Mouse (Mus musculus) CH12.LX (cell line): ENCODE data around the gene Dhdh. TPM values are rescaled to one million over a fixed set of nuclear protein-coding genes. Genes with fewer than 3 reads are reported as not detected.
"Not testable (repeated sequence)": the region's sequence is repeated elsewhere in the genome, so short reads cannot be mapped to it uniquely, and the experiment has no call there.

Experiments used
- DNase-seq: peaks from one replicate; pipeline ENCODE4 v3.0.0-alpha.2; 2013; ENCODE audit errors: extremely low read depth
- H3K27ac ChIP-seq: 2 replicates; pipeline ENCODE4 v1.5.1; 2012; ENCODE audit warnings: low read depth, mild to moderate bottlenecking, control low read depth, moderate library complexity; ENCODE audit not compliant: insufficient read depth
- H3K27me3 ChIP-seq: replicated peaks from 2 replicates; pipeline ENCODE3; 2012; ENCODE audit warnings: inconsistent platforms
- H3K36me3 ChIP-seq, 2 experiments: replicated peaks in 1 of 2; 2 replicates each; pipeline versions ENCODE3 to v1.6.1; 2012; ENCODE audit warnings: inconsistent platforms in 1 of 2, low read length in 1 of 2, mild to moderate bottlenecking in 1 of 2, mixed read lengths in 1 of 2, moderate library complexity in 1 of 2; ENCODE audit not compliant: control insufficient read depth in 1 of 2, insufficient read depth in 1 of 2
- H3K4me1 ChIP-seq, 2 experiments: 2 replicates each; pipeline ENCODE4 v1.6.1; 2012; ENCODE audit warnings: inconsistent platforms in 1 of 2, moderate library complexity in 1 of 2; ENCODE audit not compliant: insufficient read depth in 2 of 2, control insufficient read depth in 1 of 2
- H3K4me2 ChIP-seq: 2 replicates; pipeline ENCODE4 v1.6.1; 2012; ENCODE audit warnings: low read depth, mild to moderate bottlenecking, control low read depth; ENCODE audit not compliant: poor library complexity, insufficient read depth, severe bottlenecking
- H3K4me3 ChIP-seq, 3 experiments: fragments of 150-350 bp in 1 of 3; sonication (generic) in 1 of 3; replicated peaks in 1 of 3; 2 replicates each; pipeline versions ENCODE3 to v1.5.1; 2011 to 2012; ENCODE audit warnings: low read depth in 2 of 3, low read length in 2 of 3, mild to moderate bottlenecking in 2 of 3, moderate library complexity in 2 of 3, control low read depth in 1 of 3, improper control_type of control experiment in 1 of 3, inconsistent platforms in 1 of 3, mixed read lengths in 1 of 3; ENCODE audit not compliant: poor library complexity in 1 of 3
- H3K79me2 ChIP-seq: replicated peaks from 2 replicates; pipeline ENCODE4 v1.6.1; 2012; ENCODE audit warnings: mild to moderate bottlenecking, moderate library complexity; ENCODE audit not compliant: control insufficient read depth, poor library complexity, insufficient read depth, severe bottlenecking; ENCODE audit errors: extremely low read depth
- H3K9ac ChIP-seq: 2 replicates; pipeline ENCODE4 v1.6.1; 2012; ENCODE audit warnings: low read depth, mild to moderate bottlenecking, control low read depth, moderate library complexity; ENCODE audit not compliant: insufficient read depth
- H3K9me3 ChIP-seq: replicated peaks from 2 replicates; pipeline ENCODE3; 2012; ENCODE audit warnings: low read length, inconsistent platforms, mixed read lengths
- CHD2 ChIP-seq: IDR thresholded peaks from 2 replicates; pipeline ENCODE4 v1.6.1; 2011; ENCODE audit warnings: low read length, improper control_type of control experiment
- CTCF ChIP-seq, 2 experiments: IDR thresholded peaks in 1 of 2; conservative IDR thresholded peaks in 1 of 2; 2 replicates each; pipeline ENCODE4 v1.5.1; 2011 to 2012; ENCODE audit warnings: low read depth in 2 of 2, low read length in 2 of 2, improper control_type of control experiment in 1 of 2, inconsistent platforms in 1 of 2, mild to moderate bottlenecking in 1 of 2, moderate library complexity in 1 of 2
- ELF1 ChIP-seq: IDR thresholded peaks from 2 replicates; pipeline ENCODE4 v1.6.1; 2014; ENCODE audit warnings: low read depth, mild to moderate bottlenecking, inconsistent platforms, low read length, improper control_type of control experiment
- EP300 ChIP-seq: IDR thresholded peaks from 2 replicates; pipeline ENCODE4 v1.6.1; 2011; ENCODE audit warnings: low read length, improper control_type of control experiment
- ETS1 ChIP-seq: conservative IDR thresholded peaks from 2 replicates; pipeline ENCODE4 v1.6.1; 2012; ENCODE audit warnings: low read depth, mild to moderate bottlenecking, inconsistent platforms, low read length, improper control_type of control experiment, moderate library complexity
- GABPA ChIP-seq: IDR thresholded peaks from 2 replicates; pipeline ENCODE4 v1.6.1; 2012; ENCODE audit warnings: low read depth, low read length, improper control_type of control experiment, inconsistent platforms; ENCODE audit not compliant: insufficient replicate concordance
- HCFC1 ChIP-seq: IDR thresholded peaks from 2 replicates; pipeline ENCODE4 v1.6.1; 2012; ENCODE audit warnings: low read depth, mild to moderate bottlenecking, inconsistent platforms, low read length, improper control_type of control experiment
- IRF4 ChIP-seq: IDR thresholded peaks from 2 replicates; pipeline ENCODE4 v1.6.1; 2014; ENCODE audit warnings: low read depth, mild to moderate bottlenecking, inconsistent platforms, low read length, improper control_type of control experiment
- JUND ChIP-seq: conservative IDR thresholded peaks from 2 replicates; pipeline ENCODE4 v1.6.1; 2011; ENCODE audit warnings: low read depth, low read length, improper control_type of control experiment
- KAT2A ChIP-seq: IDR thresholded peaks from 2 replicates; pipeline ENCODE4 v1.6.1; 2012; ENCODE audit warnings: low read length, improper control_type of control experiment, inconsistent platforms; ENCODE audit not compliant: insufficient replicate concordance
- MAX ChIP-seq: IDR thresholded peaks from 2 replicates; pipeline ENCODE4 v1.6.1; 2011; ENCODE audit warnings: low read length, improper control_type of control experiment
- MAZ ChIP-seq: IDR thresholded peaks from 2 replicates; pipeline ENCODE4 v1.6.1; 2012; ENCODE audit warnings: low read depth, mild to moderate bottlenecking, inconsistent platforms, low read length, improper control_type of control experiment, moderate library complexity
- NELFE ChIP-seq: IDR thresholded peaks from 2 replicates; pipeline ENCODE4 v1.6.1; 2011; ENCODE audit warnings: low read depth, low read length, improper control_type of control experiment
- NRF1 ChIP-seq: IDR thresholded peaks from 2 replicates; pipeline ENCODE4 v1.6.1; 2014; ENCODE audit warnings: low read depth, mild to moderate bottlenecking, inconsistent platforms, low read length, improper control_type of control experiment, moderate library complexity
- PAX5 ChIP-seq: IDR thresholded peaks from 2 replicates; pipeline ENCODE4 v1.6.1; 2012; ENCODE audit warnings: low read length, inconsistent platforms, mixed read lengths
- POLR2AphosphoS2 ChIP-seq: IDR thresholded peaks from 2 replicates; pipeline ENCODE4 v1.6.1; 2011; ENCODE audit warnings: low read depth, low read length, improper control_type of control experiment
- RAD21 ChIP-seq: IDR thresholded peaks from 2 replicates; pipeline ENCODE4 v1.6.1; 2011; ENCODE audit warnings: low read depth, mild to moderate bottlenecking, low read length, improper control_type of control experiment, moderate library complexity
- RCOR1 ChIP-seq: conservative IDR thresholded peaks from 2 replicates; pipeline ENCODE4 v1.6.1; 2012; ENCODE audit warnings: low read depth, mild to moderate bottlenecking, inconsistent platforms, low read length, improper control_type of control experiment
- SIN3A ChIP-seq: IDR thresholded peaks from 2 replicates; pipeline ENCODE4 v1.6.1; 2012; ENCODE audit warnings: low read length, improper control_type of control experiment, inconsistent platforms
- SMC3 ChIP-seq: IDR thresholded peaks from 2 replicates; pipeline ENCODE4 v1.6.1; 2011; ENCODE audit warnings: low read depth, low read length, improper control_type of control experiment
- TBP ChIP-seq: conservative IDR thresholded peaks from 2 replicates; pipeline ENCODE4 v1.6.1; 2011; ENCODE audit warnings: low read depth, low read length, improper control_type of control experiment
- TCF12 ChIP-seq: IDR thresholded peaks from 2 replicates; pipeline ENCODE4 v1.6.1; 2014; ENCODE audit warnings: low read depth, mild to moderate bottlenecking, inconsistent platforms, low read length, improper control_type of control experiment
- USF2 ChIP-seq: conservative IDR thresholded peaks from 2 replicates; pipeline ENCODE4 v1.6.1; 2011; ENCODE audit warnings: low read depth, low read length, improper control_type of control experiment
- ZC3H11A ChIP-seq: IDR thresholded peaks from 2 replicates; pipeline ENCODE4 v1.6.1; 2012; ENCODE audit warnings: low read depth, mild to moderate bottlenecking, inconsistent platforms, low read length, improper control_type of control experiment
- ZKSCAN1 ChIP-seq: IDR thresholded peaks from 2 replicates; pipeline ENCODE4 v1.6.1; 2012; ENCODE audit warnings: low read depth, inconsistent platforms, low read length, improper control_type of control experiment, borderline replicate concordance
- ZMIZ1 ChIP-seq: IDR thresholded peaks from 2 replicates; pipeline ENCODE4 v1.6.1; 2012; ENCODE audit warnings: low read depth, mild to moderate bottlenecking, inconsistent platforms, low read length, improper control_type of control experiment
- ZNF384 ChIP-seq: IDR thresholded peaks from 2 replicates; pipeline ENCODE4 v1.6.1; 2012; ENCODE audit warnings: low read depth, low read length, improper control_type of control experiment, inconsistent platforms
- dilution Hi-C: fragments of 300-500 bp; cut with MboI; formaldehyde crosslinking; loops from 2 replicates; pipeline ENCODE4 v1.14.3; 2020; ENCODE audit warnings: low sequenced_read_pairs; ENCODE audit not compliant: extremely low pct_unique_long_range_greater_than_20kb, extremely low pct_ligation_motif_present
- in situ Hi-C: fragments of 300-500 bp; cut with MboI; formaldehyde crosslinking; loops from 3 replicates; pipeline ENCODE4 v1.14.3; 2019; ENCODE audit warnings: low sequenced_read_pairs, low pct_ligation_motif_present, low pct_unique_long_range_greater_than_20kb, mixed read lengths
- polyA plus RNA-seq: library from polyadenylated mRNA; unstranded; fragments of >175 nt; gene quantifications from 2 replicates; pipeline ENCODE4 v1.2.1, GENCODE M21; 2012; ENCODE audit warnings: low read depth; ENCODE audit not compliant: insufficient read length
- total RNA-seq, 2 experiments: library from RNA; depleted of rRNA; stranded (reverse); fragments of 300-350 nt in 1 of 2; fragments of >200 nt in 1 of 2; gene quantifications; 2 replicates each; pipeline ENCODE4 v1.2.3; 2012 to 2014

Gene Dhdh
- total and polyA plus RNA-seq, 3 experiments = 5.9 to 18.0 (median 7.2) TPM

- Histone ChIP-seq H3K27me3 (no peaks in the 10 kb centered on the region), H3K4me1 (0 out of 4 replicates have a peak, but pooled peaks cover 0 to 2% of the 10 kb centered on the region in 2 experiments), H3K4me2 (no peak within 1 kb of the TSS), H3K4me3 (no peak within 1 kb of the TSS), H3K9me3 (no peaks in the 10 kb centered on the region), H3K27ac (no peak within 1 kb of the TSS), H3K9ac (no peak within 1 kb of the TSS), H3K79me2 (no peaks in the 10 kb centered on the region), H3K36me3 (peaks cover 13 to 62% of the 10 kb centered on the region in 2 experiments)
- TF ChIP-seq IRF4 (no peak), KAT2A (peak; percentile 73; the same call in 1 of the 2 replicates), HCFC1 (peak; percentile 92), USF2 (no peak), MAX (no peak), NELFE (no peak), RAD21 (no peak), SMC3 (no peak), ELF1 (no peak), MAZ (no peak), ZMIZ1 (no peak), EP300 (no peak), ZC3H11A (no peak), PAX5 (no peak), TBP (no peak), JUND (no peak), GABPA (peak; percentile 23; the same call in 1 of the 2 replicates), CHD2 (no peak), ZKSCAN1 (no peak), NRF1 (no peak), SIN3A (no peak), ETS1 (no peak), ZNF384 (no peak), CTCF (conservative IDR thresholded peaks at IDR 0.05 in 1 of 2, IDR thresholded peaks at IDR 0.05 in 1 of 2; ENCODE audit: low read depth in 2 of 2, low read length in 2 of 2) (no peak), TCF12 (no peak), RCOR1 (no peak), POLR2AphosphoS2 (no peak)
- dilution Hi-C loops (no loop called here), in situ Hi-C loops (no loop called here)
- peak; percentile 47 for DNase-seq
Observed at GRCm38 (mm10) chr7:45481374-45481927, 7.2 kb downstream of the Dhdh start, which contains the start of gene Tulp2. Gene Tulp2 (plus strand): TSS chr7:45481877.

- H3K9me3 ChIP-seq, H3K27ac ChIP-seq, H3K9ac ChIP-seq, H3K4me3 ChIP-seq, H3K4me2 ChIP-seq, in situ Hi-C loops, DNase-seq, H3K27me3 ChIP-seq, H3K4me1 ChIP-seq, dilution Hi-C loops, H3K79me2 ChIP-seq: not testable (repeated sequence)
- H3K36me3 ChIP-seq = peaks cover 17 to 63% of the 10 kb centered on the region in 2 experiments
Observed at GRCm38 (mm10) chr7:45480310-45480709, 8.3 kb downstream of the Dhdh start.
